Mouse (Mus musculus): ENCODE measurements around the gene Mast4. TPM values are rescaled to one million over a fixed set of nuclear protein-coding genes. Genes with fewer than 3 reads are reported as not detected.

The Mast4 gene
- total and polyA plus RNA-seq, 2 experiments: 0.83 to 5.3 TPM

- Histone ChIP-seq H3K27ac (replicated peaks; ENCODE audit: insufficient read depth, low read depth, low read length) (no peak overlapping the region), H3K36me3 (ENCODE audit: control insufficient read depth, insufficient read depth, low read length) (no peaks in the 10 kb centered on the region), H3K27me3 (ENCODE audit: control insufficient read depth, insufficient read depth, low read length) (no peaks in the 10 kb centered on the region), H3K9ac (ENCODE audit: low read depth, low read length) (no peak overlapping the region), H3K79me2 (ENCODE audit: control insufficient read depth, insufficient read depth, low read length) (no peaks in the 10 kb centered on the region), H3K4me3 (ENCODE audit: insufficient read depth, low read depth, low read length) (no peak overlapping the region), H3K4me1 (ENCODE audit: control insufficient read depth, insufficient read depth, low read length) (no peaks in the 10 kb centered on the region)
- DNase-seq (ENCODE audit: extremely low read depth, low read depth, low spot score): no peak
- 62% methylated on average over 4 of the region's 4 CpGs for WGBS
- TF ChIP-seq POLR2A (IDR thresholded peaks at IDR 0.05; ENCODE audit: extremely low read depth, insufficient read depth, low read length) (no peak), CTCF (IDR thresholded peaks at IDR 0.05; ENCODE audit: low read depth, low read length) (no peak)
Measured at GRCm38 (mm10) chr13:103207199-103207598, 127.1 kb downstream of the Mast4 start.

GRCm38 (mm10) chr13:103206644-103207043 lies 127.7 kb downstream of the Mast4 start:
- Histone ChIP-seq H3K9ac (ENCODE audit: low read depth, low read length) (no peak overlapping the region), H3K4me1 (ENCODE audit: control insufficient read depth, insufficient read depth, low read length) (no peaks in the 10 kb centered on the region), H3K36me3 (ENCODE audit: control insufficient read depth, insufficient read depth, low read length) (no peaks in the 10 kb centered on the region), H3K4me3 (ENCODE audit: insufficient read depth, low read depth, low read length) (no peak overlapping the region), H3K27me3 (ENCODE audit: control insufficient read depth, insufficient read depth, low read length) (no peaks in the 10 kb centered on the region), H3K79me2 (ENCODE audit: control insufficient read depth, insufficient read depth, low read length) (no peaks in the 10 kb centered on the region), H3K27ac (replicated peaks; ENCODE audit: insufficient read depth, low read depth, low read length) (no peak overlapping the region)
- DNase-seq (ENCODE audit: extremely low read depth, low read depth, low spot score): no peak
- TF ChIP-seq CTCF (IDR thresholded peaks at IDR 0.05; ENCODE audit: low read depth, low read length) (no peak), POLR2A (IDR thresholded peaks at IDR 0.05; ENCODE audit: extremely low read depth, insufficient read depth, low read length) (no peak)
- WGBS: 83% methylated on average over 9 of the region's 9 CpGs

DNA sequence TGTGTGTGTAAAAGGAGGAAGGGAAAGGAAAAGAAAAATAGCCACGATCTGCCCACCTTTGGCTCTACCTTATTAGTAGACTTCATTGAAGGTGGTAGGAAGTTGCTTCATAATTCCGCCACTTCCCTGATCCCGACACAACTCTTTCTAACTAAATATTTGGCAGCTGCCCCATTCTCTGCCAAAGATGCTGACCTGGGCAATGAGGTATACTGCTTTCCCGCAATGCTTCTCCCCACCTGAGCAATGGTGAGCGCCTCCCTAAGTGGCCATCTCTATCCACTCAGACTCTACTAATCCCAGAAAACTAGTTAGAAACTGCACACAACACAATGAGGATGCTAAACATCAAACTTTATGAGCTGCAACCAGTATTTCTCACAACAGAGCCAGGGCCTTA lies 129.1 kb downstream of the Mast4 start:
- no peaks in the 10 kb centered on the region for H3K27me3 ChIP-seq (ENCODE audit: control insufficient read depth, insufficient read depth, low read length)
- no peaks in the 10 kb centered on the region for H3K4me1 ChIP-seq (ENCODE audit: control insufficient read depth, insufficient read depth, low read length)
- no peak for TF ChIP-seq CTCF (IDR thresholded peaks at IDR 0.05; ENCODE audit: low read depth, low read length)
- no peak for TF ChIP-seq POLR2A (IDR thresholded peaks at IDR 0.05; ENCODE audit: extremely low read depth, insufficient read depth, low read length)
- H3K79me2 ChIP-seq (ENCODE audit: control insufficient read depth, insufficient read depth, low read length): no peaks in the 10 kb centered on the region
- 81% methylated on average over 5 of the region's 5 CpGs for WGBS
- DNase-seq (ENCODE audit: extremely low read depth, low read depth, low spot score): no peak
- H3K4me3 ChIP-seq (ENCODE audit: insufficient read depth, low read depth, low read length): no peak overlapping the region
- no peak overlapping the region for H3K9ac ChIP-seq (ENCODE audit: low read depth, low read length)
- H3K27ac ChIP-seq (replicated peaks; ENCODE audit: insufficient read depth, low read depth, low read length): no peak overlapping the region
- H3K36me3 ChIP-seq (ENCODE audit: control insufficient read depth, insufficient read depth, low read length): no peaks in the 10 kb centered on the region

- no peaks in the 10 kb centered on the region for H3K36me3 ChIP-seq (ENCODE audit: control insufficient read depth, insufficient read depth, low read length)
- 47% methylated on average over 1 of the region's 1 CpGs for WGBS
- no peaks in the 10 kb centered on the region for H3K79me2 ChIP-seq (ENCODE audit: control insufficient read depth, insufficient read depth, low read length)
- no peaks in the 10 kb centered on the region for H3K27me3 ChIP-seq (ENCODE audit: control insufficient read depth, insufficient read depth, low read length)
- no peak overlapping the region for H3K4me3 ChIP-seq (ENCODE audit: insufficient read depth, low read depth, low read length)
- H3K4me1 ChIP-seq (ENCODE audit: control insufficient read depth, insufficient read depth, low read length): no peaks in the 10 kb centered on the region
- no peak overlapping the region for H3K9ac ChIP-seq (ENCODE audit: low read depth, low read length)
- DNase-seq (ENCODE audit: extremely low read depth, low read depth, low spot score): no peak
- TF ChIP-seq POLR2A (IDR thresholded peaks at IDR 0.05; ENCODE audit: extremely low read depth, insufficient read depth, low read length): no peak
- no peak for TF ChIP-seq CTCF (IDR thresholded peaks at IDR 0.05; ENCODE audit: low read depth, low read length)
- H3K27ac ChIP-seq (replicated peaks; ENCODE audit: insufficient read depth, low read depth, low read length): no peak overlapping the region
Measured at GRCm38 (mm10) chr13:103203376-103203895, 130.9 kb downstream of the Mast4 start.

GRCm38 (mm10) chr13:103201016-103201760 lies 133.1 kb downstream of the Mast4 start:
- WGBS: 64% methylated on average over 10 of the region's 10 CpGs
- H3K4me1 ChIP-seq (ENCODE audit: control insufficient read depth, insufficient read depth, low read length): no peaks in the 10 kb centered on the region
- H3K9ac ChIP-seq (ENCODE audit: low read depth, low read length): no peak overlapping the region
- no peak for DNase-seq (ENCODE audit: extremely low read depth, low read depth, low spot score)
- TF ChIP-seq POLR2A (IDR thresholded peaks at IDR 0.05; ENCODE audit: extremely low read depth, insufficient read depth, low read length): no peak
- no peak for TF ChIP-seq CTCF (IDR thresholded peaks at IDR 0.05; ENCODE audit: low read depth, low read length)
- no peaks in the 10 kb centered on the region for H3K27me3 ChIP-seq (ENCODE audit: control insufficient read depth, insufficient read depth, low read length)
- H3K27ac ChIP-seq (replicated peaks; ENCODE audit: insufficient read depth, low read depth, low read length): no peak overlapping the region
- H3K4me3 ChIP-seq (ENCODE audit: insufficient read depth, low read depth, low read length): no peak overlapping the region
- no peaks in the 10 kb centered on the region for H3K79me2 ChIP-seq (ENCODE audit: control insufficient read depth, insufficient read depth, low read length)
- H3K36me3 ChIP-seq (ENCODE audit: control insufficient read depth, insufficient read depth, low read length): no peaks in the 10 kb centered on the region
